Mouse (Mus musculus): Measurements from ENCODE around the gene Arpc1b.

Arpc1b gene

GRCm38 (mm10) chr5:145164710-145165109, 50.7 kb downstream of the Arpc1b start:
- no peak for DNase-seq (ENCODE audit: low read depth, low spot score)

- DNase-seq (ENCODE audit: low read depth, low spot score), result no peak
Observed at GRCm38 (mm10) chr5:145165184-145165583, 51.2 kb downstream of the Arpc1b start.

- peak; percentile 97 for DNase-seq (ENCODE audit: low read depth, low spot score)
Observed at GRCm38 (mm10) chr5:145166536-145167305, 52.7 kb downstream of the Arpc1b start, which contains the start of the genes Ptcd1 and Cpsf4. TSS of gene Ptcd1 (minus strand) at chr5:145167108. TSS of gene Cpsf4 (plus strand) at chr5:145167213.

GRCm38 (mm10) chr5:145167306-145167661, 53.3 kb downstream of the Arpc1b start:
- DNase-seq (ENCODE audit: low read depth, low spot score), result no peak

- DNase-seq (ENCODE audit: low read depth, low spot score), result no peak
Observed at GRCm38 (mm10) chr5:145178461-145178980, 64.5 kb downstream of the Arpc1b start.
